Mouse (Mus musculus) inflammation-experienced regulatory T-cells, adult 6 months (primary cell): ENCODE results near the gene Zfp512. TPM values are rescaled to one million over a fixed set of nuclear protein-coding genes. Genes with fewer than 3 reads are reported as not detected.

Experiments used
- polyA plus RNA-seq, 3 experiments: library from polyadenylated mRNA; unstranded; fragments of 100-300 nt; shearing (Covaris generic); gene quantifications; one replicate each; pipeline ENCODE4 v1.2.1; 2017

Gene Zfp512
- polyA plus RNA-seq, 3 experiments from 2014 or later = 24.3 to 48.9 (median 45.0) TPM

Other genes with a start within 250 kb of the Zfp512 start
- 10 to 100 TPM; 38.5 to 63.1 (median 49.7) TPM for gene Ppm1g, start 231.7 kb upstream of the Zfp512 start, polyA plus RNA-seq
- 100 to 1,000 TPM in 1 of 3 experiments, 10 to 100 TPM in 2; 84.6 to 104 (median 84.9) TPM for gene Nrbp1, start 211.6 kb upstream of the Zfp512 start, polyA plus RNA-seq
- not detected for gene Gm9970, start 211.2 kb upstream of the Zfp512 start, polyA plus RNA-seq
- gene Krtcap3, start 200.7 kb upstream of the Zfp512 start, polyA plus RNA-seq = 10 to 100 TPM; 25.8 to 27.7 (median 26.9) TPM
- 1 to 10 TPM; 3.3 to 4.4 (median 4.3) TPM for gene Ift172, start 161.3 kb upstream of the Zfp512 start, polyA plus RNA-seq
- gene Fndc4, start 156.4 kb upstream of the Zfp512 start, polyA plus RNA-seq = not detected
- under 1 TPM in 2 of 3 experiments, not detected in 1; 0.15 to 0.48 TPM for gene Gckr, start 155.0 kb upstream of the Zfp512 start, polyA plus RNA-seq
- under 1 TPM in 1 of 3 experiments, not detected in 2; 0.28 TPM for gene 4930548H24Rik, start 33.3 kb downstream of the Zfp512 start, polyA plus RNA-seq
- 10 to 100 TPM; 47.7 to 62.6 (median 49.7) TPM for gene Gpn1, start 42.3 kb downstream of the Zfp512 start, polyA plus RNA-seq
- gene Slc4a1ap, start 74.6 kb downstream of the Zfp512 start, polyA plus RNA-seq = 10 to 100 TPM; 27.4 to 28.4 (median 28.0) TPM
- gene Supt7l, start 75.4 kb downstream of the Zfp512 start, polyA plus RNA-seq = 10 to 100 TPM; 17.1 to 23.1 (median 18.4) TPM
- 100 to 1,000 TPM; 243 to 476 (median 332) TPM for gene Mrpl33, start 144.5 kb downstream of the Zfp512 start, polyA plus RNA-seq
- 10 to 100 TPM in 2 of 3 experiments, 1 to 10 TPM in 1; 7.6 to 17.4 (median 13.0) TPM for gene Rbks, start 245.2 kb downstream of the Zfp512 start, polyA plus RNA-seq
- 100 to 1,000 TPM in 2 of 3 experiments, 10 to 100 TPM in 1; 83.9 to 117 (median 107) TPM for gene Babam2, start 245.3 kb downstream of the Zfp512 start, polyA plus RNA-seq